Mouse (Mus musculus) kidney, postnatal 36 days (tissue): ENCODE data around the gene Olfr157.

Experiments
- DNase-seq, 2 experiments: peaks; one replicate each; pipeline ENCODE4 v3.0.0; 2021 to 2022; ENCODE audit warnings: mixed read lengths in 2 of 2

The Olfr157 gene

GRCm38 (mm10) chr4:43840101-43840500 lies at the start of gene Olfr157:
Olfr157 (minus strand) TSS chr4:43840201.
- DNase-seq, result no peak

GRCm38 (mm10) chr4:43884196-43884595 lies 44.2 kb upstream of the Olfr157 start:
- no peak for DNase-seq

- DNase-seq, result no peak
Measured at GRCm38 (mm10) chr4:43879566-43879965, 39.6 kb upstream of the Olfr157 start.

GRCm38 (mm10) chr4:43878121-43878776 lies 38.2 kb upstream of the Olfr157 start:
- DNase-seq, result peak; percentile 16 to 23

- no peak for DNase-seq
Measured at GRCm38 (mm10) chr4:43877230-43877629, 37.2 kb upstream of the Olfr157 start.

- peak; percentile 32 to 56 for DNase-seq
Measured at GRCm38 (mm10) chr4:43875919-43876411, 36.0 kb upstream of the Olfr157 start.

- DNase-seq, result peak; percentile 83 to 95
Measured at GRCm38 (mm10) chr4:43875160-43875918, 35.3 kb upstream of the Olfr157 start, which contains the start of gene Reck. Reck (plus strand) TSS chr4:43875530.

- DNase-seq, result no peak
Measured at GRCm38 (mm10) chr4:43874501-43874900, 34.5 kb upstream of the Olfr157 start.

- no peak for DNase-seq
Measured at GRCm38 (mm10) chr4:43869821-43870220, 29.8 kb upstream of the Olfr157 start.

- DNase-seq, result no peak
Measured at GRCm38 (mm10) chr4:43863298-43863697, 23.3 kb upstream of the Olfr157 start.

- peak; percentile 59 to 84 for DNase-seq
Measured at GRCm38 (mm10) chr4:43860744-43861519, 20.9 kb upstream of the Olfr157 start.

- DNase-seq, result no peak
Measured at GRCm38 (mm10) chr4:43859886-43860285, 19.9 kb upstream of the Olfr157 start.

- DNase-seq, result no peak
Measured at GRCm38 (mm10) chr4:43854101-43854500, 14.1 kb upstream of the Olfr157 start.

GRCm38 (mm10) chr4:43851265-43851664 lies 11.3 kb upstream of the Olfr157 start, which contains the start of gene Olfr155:
Olfr155 (plus strand) TSS chr4:43851565.
- no peak for DNase-seq

- DNase-seq, result no peak
Measured at GRCm38 (mm10) chr4:43838326-43838725, 1.7 kb downstream of the Olfr157 start.

- DNase-seq, result no peak
Measured at GRCm38 (mm10) chr4:43834749-43835148, 5.3 kb downstream of the Olfr157 start.

- no peak for DNase-seq
Measured at GRCm38 (mm10) chr4:43833752-43834151, 6.2 kb downstream of the Olfr157 start.

- DNase-seq, result no peak
Measured at GRCm38 (mm10) chr4:43832031-43832430, 8.0 kb downstream of the Olfr157 start.

GRCm38 (mm10) chr4:43828806-43829205 lies 11.2 kb downstream of the Olfr157 start:
- DNase-seq, result no peak

- DNase-seq, result peak in 1 of 2 experiments; percentile 9
Measured at GRCm38 (mm10) chr4:43823845-43824337, 16.1 kb downstream of the Olfr157 start, which contains the start of gene Olfr156. Olfr156 (minus strand) TSS chr4:43823895.

- DNase-seq, result no peak
Measured at GRCm38 (mm10) chr4:43822896-43823550, 17.0 kb downstream of the Olfr157 start.

- DNase-seq, result no peak
Measured at GRCm38 (mm10) chr4:43798936-43799335, 41.1 kb downstream of the Olfr157 start.
